Mouse (Mus musculus): ENCODE data around the gene Grhl3. TPM values are rescaled to one million over a fixed set of nuclear protein-coding genes. Genes with fewer than 3 reads are reported as not detected.

The Grhl3 gene
- total RNA-seq, 2 experiments from 2014 or later: 0.66 to 0.70 TPM

DNA sequence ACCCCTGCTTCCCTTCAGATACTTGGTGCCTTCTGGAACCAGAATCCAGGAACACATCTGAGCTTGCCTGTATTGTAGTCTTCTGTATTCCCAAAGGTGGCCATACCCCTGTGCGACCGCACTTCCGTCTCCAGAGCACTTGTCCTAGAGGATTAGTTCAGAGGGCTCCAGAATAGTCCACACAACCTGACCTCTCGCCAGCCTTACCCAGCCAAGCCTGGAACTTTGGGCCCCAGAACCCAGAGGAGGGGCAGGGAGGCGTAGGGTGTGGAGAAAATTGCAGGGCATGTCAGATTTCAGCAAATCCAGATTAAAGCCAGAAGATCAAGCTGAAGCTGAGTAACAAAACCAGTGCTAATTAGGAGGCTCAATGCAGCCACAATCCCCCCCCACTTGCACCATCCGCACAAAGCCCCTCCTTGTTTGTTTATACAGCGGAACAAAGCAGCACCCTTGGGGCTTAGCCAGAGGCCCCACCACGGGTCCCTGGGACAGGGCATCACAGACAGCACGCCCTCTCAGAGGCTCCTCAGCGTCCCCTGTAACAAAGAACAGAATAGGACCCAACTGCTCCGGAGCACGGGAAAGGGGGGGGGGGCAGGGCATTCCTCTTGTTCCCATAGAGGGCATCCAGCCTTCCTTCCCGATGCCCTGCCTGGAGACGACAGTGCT is 47.3 kb downstream of the Grhl3 start:
- no peak for DNase-seq

DNA sequence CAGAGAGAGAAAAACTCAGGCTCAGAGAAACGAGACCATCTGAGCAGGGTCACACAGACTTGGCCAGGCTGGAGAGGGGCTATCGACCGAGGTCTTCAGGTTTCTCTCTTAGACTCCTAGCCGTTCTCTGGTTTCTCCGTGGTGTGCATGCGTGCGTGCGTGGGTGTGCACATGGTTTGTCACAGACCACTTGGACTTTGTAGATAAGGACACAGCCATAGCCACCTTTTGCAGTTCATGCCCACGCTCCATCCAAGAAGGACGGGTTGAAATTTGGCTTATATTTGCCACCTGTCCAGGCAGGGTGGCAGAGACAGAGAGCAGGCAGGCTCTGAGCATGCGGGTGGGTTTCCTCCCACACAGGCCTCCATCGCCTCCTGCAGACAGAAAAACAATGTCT is 48.4 kb downstream of the Grhl3 start:
- DNase-seq: no peak

DNA sequence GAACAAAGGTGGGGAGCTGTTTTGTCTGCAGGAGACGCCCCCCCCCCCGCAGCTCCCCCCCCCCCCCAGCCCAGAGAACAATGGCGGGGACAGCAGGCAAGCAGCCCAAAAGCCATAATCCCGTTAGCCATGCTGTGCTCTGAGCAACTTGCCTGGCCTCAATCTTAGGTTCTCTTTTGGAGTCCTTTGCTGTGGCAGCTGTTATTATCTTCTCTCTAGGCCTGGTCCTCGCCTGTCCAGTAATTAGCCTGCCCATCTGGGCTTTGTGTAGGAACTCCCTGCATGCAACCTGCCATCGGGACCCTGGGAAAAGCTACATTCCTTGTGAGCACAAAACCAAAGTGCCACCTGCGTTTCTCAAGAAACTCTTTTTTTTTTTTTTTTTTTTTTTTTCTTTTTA is 49.5 kb downstream of the Grhl3 start:
- no peak for DNase-seq

GRCm38 (mm10) chr4:135520421-135520820 is 53.0 kb downstream of the Grhl3 start:
- no peak for DNase-seq

- no peak for DNase-seq
Observed at GRCm38 (mm10) chr4:135518135-135518534, 55.3 kb downstream of the Grhl3 start.

GRCm38 (mm10) chr4:135516351-135517316 is 56.8 kb downstream of the Grhl3 start:
- DNase-seq: peak in 1 of 2 experiments; percentile 23

GRCm38 (mm10) chr4:135514925-135515324 is 58.5 kb downstream of the Grhl3 start:
- no peak for DNase-seq

DNA sequence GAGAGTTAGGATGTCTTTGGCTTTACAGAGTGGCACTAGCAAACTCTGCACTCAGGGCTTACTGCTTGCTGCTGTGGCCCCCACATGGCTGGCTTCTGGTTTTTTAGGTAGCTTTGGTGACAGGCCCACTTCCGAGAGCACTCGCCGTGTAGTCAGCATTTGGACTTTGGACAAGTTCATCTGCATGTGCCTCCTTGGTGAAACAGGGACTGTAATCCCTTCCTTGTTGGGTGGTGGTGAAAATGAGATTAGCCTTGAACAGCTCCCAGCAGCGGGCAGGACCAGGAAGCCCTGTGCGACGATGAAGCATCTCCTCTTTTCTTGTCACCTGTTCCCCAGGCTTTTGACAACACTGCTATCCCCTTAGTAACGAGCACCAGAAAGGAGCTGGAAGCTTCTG is 59.6 kb downstream of the Grhl3 start:
- no peak for DNase-seq

DNA sequence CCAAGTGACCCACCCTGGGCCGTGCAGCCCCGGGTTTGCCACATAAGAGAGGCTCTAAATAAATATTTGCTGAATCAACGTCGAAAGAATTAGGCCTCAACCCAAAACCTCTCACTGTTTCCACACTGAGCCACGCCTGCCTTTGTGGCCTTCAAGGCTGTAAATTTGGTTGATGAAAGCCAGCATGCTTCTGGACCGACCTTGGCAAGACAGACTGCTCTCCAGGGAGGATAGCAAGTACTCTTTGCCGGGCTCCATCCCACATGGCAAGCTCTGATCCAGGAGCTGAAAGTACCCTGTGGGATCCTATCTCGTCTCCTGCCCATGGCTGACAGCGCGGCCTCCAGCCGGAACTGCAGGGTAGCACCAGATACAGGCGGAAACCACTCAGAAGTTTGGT is 63.9 kb downstream of the Grhl3 start:
- DNase-seq: no peak

DNA sequence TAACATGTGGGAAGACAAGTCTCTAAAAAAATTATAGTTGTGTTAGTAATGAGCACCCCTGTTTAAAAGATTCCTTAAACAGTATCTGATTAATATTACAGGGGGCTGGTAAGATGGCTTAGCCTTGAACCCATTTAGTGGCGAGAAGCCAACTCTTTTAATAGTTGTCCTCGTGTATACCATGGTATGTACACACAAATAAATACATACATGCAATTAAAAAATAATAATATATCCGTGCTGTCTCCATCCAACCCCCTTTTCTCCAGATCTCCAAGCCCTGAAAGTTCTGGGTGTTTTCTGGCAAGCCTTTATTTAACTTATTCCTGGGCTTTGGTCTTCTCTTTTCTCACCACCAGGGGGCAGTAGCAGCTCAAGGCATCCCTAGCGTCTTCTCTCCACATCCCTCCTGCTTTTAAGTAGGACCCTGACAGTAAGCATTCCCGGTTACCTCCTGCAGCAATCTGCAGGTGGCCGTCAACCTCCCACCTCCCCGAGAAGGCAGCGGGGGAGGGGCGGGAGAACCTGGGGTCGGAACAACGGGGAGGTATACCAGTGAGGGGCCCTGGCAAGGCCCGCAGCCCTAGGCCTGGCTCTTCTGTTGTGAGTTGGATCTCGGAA is 64.9 kb downstream of the Grhl3 start:
- DNase-seq: peak; percentile 39 to 56

GRCm38 (mm10) chr4:135507547-135508350 is 65.7 kb downstream of the Grhl3 start:
- DNase-seq: peak; percentile 58 to 60

GRCm38 (mm10) chr4:135505794-135506193 is 67.6 kb downstream of the Grhl3 start:
- no peak for DNase-seq

DNA sequence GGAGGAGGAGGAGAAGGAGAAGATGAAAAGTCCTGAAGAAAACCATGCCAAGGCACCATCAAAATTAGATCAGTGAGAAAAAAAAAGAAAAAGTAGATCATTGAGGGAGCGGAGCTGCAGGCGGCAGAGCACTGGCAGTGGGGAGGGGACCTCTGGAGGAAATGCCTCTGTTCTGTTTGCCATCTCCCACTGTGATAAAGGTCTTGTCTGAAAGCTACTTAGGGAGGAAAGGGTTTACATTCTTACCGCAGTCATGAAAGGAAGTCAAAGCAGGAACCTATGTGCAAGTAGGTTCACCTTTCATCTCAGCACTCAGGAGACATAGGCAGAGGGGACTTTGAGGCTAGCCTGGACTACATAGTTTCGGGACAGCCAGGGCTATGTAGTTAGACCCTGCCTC is 71.8 kb downstream of the Grhl3 start:
- DNase-seq: no peak

DNA sequence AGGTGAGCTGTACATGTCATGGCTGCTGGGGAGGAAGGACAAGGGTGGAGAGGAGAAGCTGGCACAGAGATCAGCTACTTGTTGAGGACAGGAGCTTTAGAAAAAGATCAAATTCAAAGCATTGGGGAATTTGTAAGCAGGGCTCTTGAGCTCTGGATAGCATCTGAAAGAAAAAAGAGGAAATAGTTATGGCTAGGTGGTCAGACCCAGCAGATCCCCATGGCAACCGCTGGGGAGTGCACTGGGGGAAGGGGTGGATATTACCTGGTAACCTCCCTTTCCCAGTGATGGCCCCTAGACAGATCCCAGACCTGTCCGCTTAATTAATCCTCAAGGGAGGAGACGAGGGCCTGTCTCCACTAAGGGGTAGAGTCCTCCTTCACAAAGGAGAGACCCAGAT is 73.6 kb downstream of the Grhl3 start:
- no peak for DNase-seq

GRCm38 (mm10) chr4:135498136-135498535 is 75.3 kb downstream of the Grhl3 start:
- DNase-seq: no peak

- no peak for DNase-seq
Observed at GRCm38 (mm10) chr4:135495810-135496209, 77.6 kb downstream of the Grhl3 start.

GRCm38 (mm10) chr4:135495397-135495791 is 78.0 kb downstream of the Grhl3 start:
- no peak for DNase-seq

GRCm38 (mm10) chr4:135494521-135495396 is 78.7 kb downstream of the Grhl3 start, which contains the start of the genes Stpg1 and Nipal3:
Gene Stpg1 (plus strand): TSS chr4:135494790.
Gene Nipal3 (minus strand): TSS chr4:135495038.
- DNase-seq: peak; percentile 84 to 85

GRCm38 (mm10) chr4:135493691-135494520 is 79.5 kb downstream of the Grhl3 start:
- peak; percentile 38 to 41 for DNase-seq

- DNase-seq: no peak
Observed at GRCm38 (mm10) chr4:135493271-135493670, 80.2 kb downstream of the Grhl3 start.
